Mouse (Mus musculus) MEL (cell line): ENCODE results near the gene Avpr1b. TPM values are rescaled to one million over a fixed set of nuclear protein-coding genes. Genes with fewer than 3 reads are reported as not detected.

Source experiments
- DNase-seq: peaks from one replicate; pipeline ENCODE4 v3.0.0; 2011; ENCODE audit warnings: low read depth, low spot score
- H3K27ac ChIP-seq: 2 replicates; pipeline ENCODE4 v1.5.1; 2012; ENCODE audit warnings: low read depth, mild to moderate bottlenecking, control low read depth, low read length, moderate library complexity; ENCODE audit not compliant: control insufficient read depth
- H3K27me3 ChIP-seq, 2 experiments: fragments of 150-350 bp in 1 of 2; sonication (generic) in 1 of 2; 2 replicates each; pipeline ENCODE4 v1.6.1; 2012; ENCODE audit warnings: low read length in 2 of 2, mild to moderate bottlenecking in 2 of 2, improper control_type of control experiment in 1 of 2, moderate library complexity in 1 of 2; ENCODE audit not compliant: insufficient read depth in 2 of 2, control insufficient read depth in 1 of 2
- H3K36me3 ChIP-seq, 2 experiments: 2 replicates each; pipeline ENCODE4 v1.6.1; 2012 to 2014; ENCODE audit warnings: low read length in 2 of 2, improper control_type of control experiment in 1 of 2, inconsistent platforms in 1 of 2, mild to moderate bottlenecking in 1 of 2; ENCODE audit not compliant: insufficient read depth in 2 of 2, control insufficient read depth in 1 of 2
- H3K4me1 ChIP-seq, 2 experiments: fragments of 150-350 bp in 1 of 2; sonication (generic) in 1 of 2; 2 replicates each; pipeline ENCODE4 v1.6.1; 2012; ENCODE audit warnings: low read length in 2 of 2, improper control_type of control experiment in 1 of 2, mild to moderate bottlenecking in 1 of 2; ENCODE audit not compliant: insufficient read depth in 2 of 2, control insufficient read depth in 1 of 2
- H3K4me3 ChIP-seq, 2 experiments: fragments of 150-350 bp in 1 of 2; sonication (generic) in 1 of 2; 2 replicates each; pipeline ENCODE4 v1.5.1; 2012; ENCODE audit warnings: low read depth in 2 of 2, low read length in 2 of 2, mild to moderate bottlenecking in 2 of 2, moderate library complexity in 2 of 2, control low read depth in 1 of 2, improper control_type of control experiment in 1 of 2; ENCODE audit not compliant: control insufficient read depth in 1 of 2, insufficient read depth in 1 of 2
- H3K79me2 ChIP-seq: 2 replicates; pipeline ENCODE4 v1.6.1; 2012; ENCODE audit warnings: mild to moderate bottlenecking, low read length, moderate library complexity; ENCODE audit not compliant: control insufficient read depth, poor library complexity, insufficient read depth
- H3K9ac ChIP-seq: 2 replicates; pipeline ENCODE4 v1.6.1; 2012; ENCODE audit warnings: low read depth, mild to moderate bottlenecking, control low read depth, low read length, moderate library complexity; ENCODE audit not compliant: control insufficient read depth, poor library complexity, severe bottlenecking
- H3K9me3 ChIP-seq: fragments of 150-350 bp; sonication (generic); replicated peaks from 2 replicates; pipeline ENCODE4 v1.6.1; 2012; ENCODE audit warnings: mild to moderate bottlenecking, low read length, improper control_type of control experiment, moderate library complexity; ENCODE audit not compliant: insufficient read depth
- CHD1 ChIP-seq: IDR thresholded peaks from 2 replicates; pipeline ENCODE4 v1.6.1; 2012; ENCODE audit warnings: low read depth, mild to moderate bottlenecking, inconsistent platforms, low read length, improper control_type of control experiment
- CTCF ChIP-seq, 3 experiments: IDR thresholded peaks in 2 of 3; conservative IDR thresholded peaks in 1 of 3; 2 replicates each; pipeline ENCODE4 v1.5.1; 2011 to 2012; ENCODE audit warnings: low read length in 3 of 3, low read depth in 2 of 3, mild to moderate bottlenecking in 2 of 3, improper control_type of control experiment in 1 of 3, inconsistent platforms in 1 of 3, mixed read lengths in 1 of 3, moderate library complexity in 1 of 3; ENCODE audit not compliant: control insufficient read depth in 1 of 3, insufficient read depth in 1 of 3, poor library complexity in 1 of 3, severe bottlenecking in 1 of 3
- E2F4 ChIP-seq: IDR thresholded peaks from 2 replicates; pipeline ENCODE4 v1.6.1; 2011; ENCODE audit warnings: low read depth, low read length, improper control_type of control experiment, borderline replicate concordance
- ELF1 ChIP-seq: IDR thresholded peaks from 2 replicates; pipeline ENCODE4 v1.6.1; 2014; ENCODE audit warnings: low read depth, mild to moderate bottlenecking, inconsistent platforms, low read length, improper control_type of control experiment, moderate library complexity
- EP300 ChIP-seq, 2 experiments: IDR thresholded peaks; 2 replicates each; pipeline ENCODE4 v1.6.1; 2011; ENCODE audit warnings: improper control_type of control experiment in 2 of 2, low read length in 2 of 2, low read depth in 1 of 2, mild to moderate bottlenecking in 1 of 2
- ETS1 ChIP-seq: IDR thresholded peaks from 2 replicates; pipeline ENCODE4 v1.6.1; 2012; ENCODE audit warnings: low read depth, mild to moderate bottlenecking, inconsistent platforms, low read length, improper control_type of control experiment, moderate library complexity
- GABPA ChIP-seq: IDR thresholded peaks from 2 replicates; pipeline ENCODE4 v1.6.1; 2012; ENCODE audit warnings: low read depth, mild to moderate bottlenecking, inconsistent platforms, low read length, improper control_type of control experiment, moderate library complexity
- HCFC1 ChIP-seq: IDR thresholded peaks from 2 replicates; pipeline ENCODE4 v1.6.1; 2012; ENCODE audit warnings: low read depth, mild to moderate bottlenecking, inconsistent platforms, low read length, improper control_type of control experiment, moderate library complexity
- JUND ChIP-seq: IDR thresholded peaks from 2 replicates; pipeline ENCODE4 v1.6.1; 2011; ENCODE audit warnings: low read depth, mild to moderate bottlenecking, improper control_type of control experiment, low read length
- MAFK ChIP-seq: IDR thresholded peaks from 2 replicates; pipeline ENCODE4 v1.6.1; 2011; ENCODE audit warnings: low read depth, mild to moderate bottlenecking, low read length, improper control_type of control experiment, borderline replicate concordance
- MAX ChIP-seq: IDR thresholded peaks from 2 replicates; pipeline ENCODE4 v1.6.1; 2011; ENCODE audit warnings: low read length, improper control_type of control experiment
- MAZ ChIP-seq: IDR thresholded peaks from 2 replicates; pipeline ENCODE4 v1.6.1; 2012; ENCODE audit warnings: low read depth, mild to moderate bottlenecking, inconsistent platforms, low read length, improper control_type of control experiment
- MEF2A ChIP-seq: IDR thresholded peaks from 2 replicates; pipeline ENCODE4 v1.6.1; 2014; ENCODE audit warnings: low read depth, mild to moderate bottlenecking, inconsistent platforms, low read length, improper control_type of control experiment; ENCODE audit not compliant: poor library complexity, insufficient replicate concordance, severe bottlenecking; ENCODE audit errors: extremely low read depth
- MXI1 ChIP-seq: IDR thresholded peaks from 2 replicates; pipeline ENCODE4 v1.6.1; 2011; ENCODE audit warnings: mild to moderate bottlenecking, low read depth, low read length, improper control_type of control experiment
- MYB ChIP-seq: IDR thresholded peaks from 2 replicates; pipeline ENCODE4 v1.6.1; 2011; ENCODE audit warnings: mild to moderate bottlenecking, low read depth, low read length, improper control_type of control experiment
- NRF1 ChIP-seq: IDR thresholded peaks from 2 replicates; pipeline ENCODE4 v1.6.1; 2014; ENCODE audit warnings: low read depth, mild to moderate bottlenecking, inconsistent platforms, low read length, improper control_type of control experiment, moderate library complexity; ENCODE audit not compliant: poor library complexity, insufficient read depth, severe bottlenecking
- POLR2A ChIP-seq, 2 experiments: IDR thresholded peaks; 2 replicates each; pipeline ENCODE4 v1.6.1; 2011 to 2012; ENCODE audit warnings: low read length in 2 of 2, mild to moderate bottlenecking in 2 of 2, control low read depth in 1 of 2, improper control_type of control experiment in 1 of 2, low read depth in 1 of 2, moderate library complexity in 1 of 2; ENCODE audit not compliant: control insufficient read depth in 1 of 2, insufficient read depth in 1 of 2, poor library complexity in 1 of 2
- RAD21 ChIP-seq: IDR thresholded peaks from 2 replicates; pipeline ENCODE4 v1.6.1; 2011; ENCODE audit warnings: mild to moderate bottlenecking, low read depth, low read length, improper control_type of control experiment
- RCOR1 ChIP-seq: IDR thresholded peaks from 2 replicates; pipeline ENCODE4 v1.6.1; 2012; ENCODE audit warnings: low read depth, mild to moderate bottlenecking, inconsistent platforms, low read length, improper control_type of control experiment
- SIN3A ChIP-seq: IDR thresholded peaks from 2 replicates; pipeline ENCODE4 v1.6.1; 2012; ENCODE audit warnings: low read length, improper control_type of control experiment, inconsistent platforms
- SMC3 ChIP-seq: IDR thresholded peaks from 2 replicates; pipeline ENCODE4 v1.6.1; 2011; ENCODE audit warnings: low read depth, low read length, improper control_type of control experiment
- TBP ChIP-seq: IDR thresholded peaks from 2 replicates; pipeline ENCODE4 v1.8.0; 2011; ENCODE audit warnings: low read depth, low read length, improper control_type of control experiment
- TCF12 ChIP-seq: IDR thresholded peaks from 2 replicates; pipeline ENCODE4 v1.6.1; 2014; ENCODE audit warnings: low read depth, mild to moderate bottlenecking, inconsistent platforms, low read length, improper control_type of control experiment, moderate library complexity
- UBTF ChIP-seq: IDR thresholded peaks from 2 replicates; pipeline ENCODE4 v1.6.1; 2012; ENCODE audit warnings: low read depth, mild to moderate bottlenecking, inconsistent platforms, low read length, improper control_type of control experiment, moderate library complexity, borderline replicate concordance; ENCODE audit not compliant: insufficient read depth
- USF1 ChIP-seq: IDR thresholded peaks from 2 replicates; pipeline ENCODE4 v1.6.1; 2014; ENCODE audit warnings: low read depth, mild to moderate bottlenecking, inconsistent platforms, low read length, improper control_type of control experiment, moderate library complexity
- USF2 ChIP-seq, 2 experiments: IDR thresholded peaks; 2 replicates each; pipeline ENCODE4 v1.6.1; 2011 to 2012; ENCODE audit warnings: improper control_type of control experiment in 2 of 2, low read length in 2 of 2, borderline replicate concordance in 1 of 2, inconsistent platforms in 1 of 2, low read depth in 1 of 2, mild to moderate bottlenecking in 1 of 2; ENCODE audit not compliant: insufficient read depth in 1 of 2
- ZC3H11A ChIP-seq: IDR thresholded peaks from 2 replicates; pipeline ENCODE4 v1.6.1; 2012; ENCODE audit warnings: low read depth, mild to moderate bottlenecking, inconsistent platforms, low read length, improper control_type of control experiment
- ZKSCAN1 ChIP-seq: IDR thresholded peaks from 2 replicates; pipeline ENCODE4 v1.6.1; 2012; ENCODE audit warnings: low read depth, mild to moderate bottlenecking, inconsistent platforms, low read length, improper control_type of control experiment, moderate library complexity
- ZMIZ1 ChIP-seq: IDR thresholded peaks from 2 replicates; pipeline ENCODE4 v1.6.1; 2012; ENCODE audit warnings: low read depth, mild to moderate bottlenecking, inconsistent platforms, low read length, improper control_type of control experiment, moderate library complexity
- polyA plus RNA-seq, 2 experiments: library from polyadenylated mRNA; stranded (reverse) in 1 of 2; unstranded in 1 of 2; fragments of >175 nt in 1 of 2; fragments of >200 nt in 1 of 2; gene quantifications; 2 replicates each; pipeline versions ENCODE4 v1.2.1 to v1.2.4; 2012; ENCODE audit warnings: low replicate concordance in 2 of 2, low read depth in 1 of 2; ENCODE audit not compliant: insufficient read length in 2 of 2, insufficient read depth in 1 of 2, missing spikeins in 1 of 2
- total RNA-seq: library from RNA; depleted of rRNA; stranded (reverse); fragments of 300-350 nt; gene quantifications from 2 replicates; pipeline ENCODE4 v1.2.3, GENCODE M21; 2012

The Avpr1b gene
- total and polyA plus RNA-seq, 3 experiments = not detected

DNA sequence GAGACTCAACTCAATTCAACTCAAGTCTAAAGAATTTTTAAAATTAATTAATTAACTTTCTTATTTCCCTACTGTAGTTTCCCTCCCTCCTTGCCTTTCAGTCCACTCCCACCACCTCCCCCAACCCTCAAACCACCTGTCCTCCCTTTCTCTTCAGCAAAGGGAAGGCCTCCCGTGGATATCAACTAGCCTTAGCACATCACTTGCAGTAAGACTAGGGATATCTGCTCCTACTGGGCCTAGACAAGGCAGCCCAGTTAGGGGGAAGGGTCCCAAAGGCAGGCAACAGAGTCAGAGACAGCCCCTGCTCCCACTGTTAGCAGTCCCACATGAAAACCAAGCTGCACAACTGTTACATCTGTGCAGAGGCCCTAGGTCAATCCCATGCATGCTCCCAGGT, 17.1 kb downstream of the Avpr1b start:
- Histone ChIP-seq H3K4me1 (peaks cover 5 to 23% of the 10 kb centered on the region in 2 experiments), H3K36me3 (peaks cover 0 to 18% of the 10 kb centered on the region in 2 experiments; a peak in 2 of 4 replicates), H3K79me2 (no peaks in the 10 kb centered on the region), H3K9ac (peak overlapping the region; percentile 20; the same call in 1 of the 2 replicates), H3K9me3 (no peaks in the 10 kb centered on the region), H3K27me3 (no peaks in the 10 kb centered on the region; a peak in 1 of 4 replicates), H3K27ac (peak overlapping the region; percentile 84), H3K4me3 (no peak overlapping the region)
- peak; percentile 20; the same call in 1 of the 2 replicates for TF ChIP-seq MAX
- no peak for TF ChIP-seq UBTF
- no peak for DNase-seq

DNA sequence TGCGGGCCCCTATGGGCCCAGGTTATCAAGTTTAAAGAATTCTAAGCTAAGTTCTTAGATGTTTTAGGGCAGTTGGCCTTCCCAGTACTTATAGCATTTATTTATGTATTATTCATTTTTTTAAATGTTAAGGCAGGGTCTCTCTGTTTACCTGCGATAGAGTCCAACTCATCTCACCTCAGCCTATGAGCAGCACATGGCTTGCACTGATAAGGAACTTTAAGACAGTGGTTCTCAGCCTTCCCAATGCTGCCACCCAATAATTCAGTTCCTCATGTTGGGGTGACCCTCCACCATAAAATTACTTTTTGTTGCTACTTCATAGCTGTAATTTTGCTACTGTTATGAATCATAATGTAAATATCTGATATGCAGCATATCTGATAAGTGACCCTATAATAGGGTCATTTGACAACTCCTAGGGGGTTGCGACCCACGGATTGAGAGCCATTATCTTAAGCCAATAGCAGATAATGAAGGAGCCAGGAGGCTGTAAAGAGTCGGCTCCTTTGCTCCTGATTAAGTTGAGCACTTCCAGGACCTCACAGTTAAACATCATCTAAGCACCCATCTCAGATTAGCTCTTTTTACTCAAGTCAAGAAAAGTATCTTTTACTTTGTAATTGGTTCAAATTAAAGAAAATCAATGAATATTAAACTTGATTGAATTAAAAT, 17.6 kb downstream of the Avpr1b start:
- Histone ChIP-seq H3K27me3 (0 out of 4 replicates have a peak, but pooled peaks cover 0 to 1% of the 10 kb centered on the region in 2 experiments), H3K4me1 (peaks cover 5 to 23% of the 10 kb centered on the region in 2 experiments), H3K27ac (peak overlapping the region; percentile 84), H3K36me3 (peaks cover 0 to 18% of the 10 kb centered on the region in 2 experiments; a peak in 2 of 4 replicates), H3K9me3 (no peaks in the 10 kb centered on the region), H3K79me2 (no peaks in the 10 kb centered on the region), H3K9ac (peak overlapping the region; percentile 20; the same call in 1 of the 2 replicates), H3K4me3 (no peak overlapping the region)
- DNase-seq = peak; percentile 87
- TF ChIP-seq ZMIZ1 = no peak
- no peak for TF ChIP-seq RAD21
- TF ChIP-seq CTCF (IDR thresholded peaks at IDR 0.05 in 2 of 3, conservative IDR thresholded peaks at IDR 0.05 in 1 of 3; ENCODE audit: control insufficient read depth in 1 of 3, insufficient read depth in 1 of 3, low read depth in 2 of 3, low read length in 3 of 3, poor library complexity in 1 of 3, severe bottlenecking in 1 of 3) = no peak
- TF ChIP-seq HCFC1 = no peak
- TF ChIP-seq SMC3 = no peak
- TF ChIP-seq ZKSCAN1 = no peak
- TF ChIP-seq CHD1 = no peak
- TF ChIP-seq TBP = 0 out of 2 replicates have a peak, but pooled peaks have one; percentile 18
- TF ChIP-seq SIN3A = peak; percentile 57
- 0 out of 2 replicates have a peak, but pooled peaks have one; percentile 34 for TF ChIP-seq MAX
- TF ChIP-seq MYB = no peak
- no peak for TF ChIP-seq POLR2A (IDR thresholded peaks at IDR 0.05; ENCODE audit: control insufficient read depth in 1 of 2, insufficient read depth in 1 of 2, low read depth in 1 of 2, low read length in 2 of 2, poor library complexity in 1 of 2)
- TF ChIP-seq MAZ = no peak; the same call in 1 of the 2 replicates
- no peak for TF ChIP-seq MAFK
- TF ChIP-seq JUND = no peak
- peak; percentile 96 for TF ChIP-seq TCF12
- peak; percentile 62 for TF ChIP-seq MXI1
- peak; percentile 66; the same call in 1 of the 2 replicates for TF ChIP-seq RCOR1
- TF ChIP-seq MEF2A = no peak
- no peak for TF ChIP-seq NRF1
- peak; percentile 91 to 95 for TF ChIP-seq EP300 (IDR thresholded peaks at IDR 0.05; ENCODE audit: low read depth in 1 of 2, low read length in 2 of 2)
- no peak for TF ChIP-seq ZC3H11A
- no peak for TF ChIP-seq E2F4
- TF ChIP-seq ELF1 = 0 out of 2 replicates have a peak, but pooled peaks have one; percentile 11
- peak; percentile 67; the same call in 1 of the 2 replicates for TF ChIP-seq ETS1
- no peak for TF ChIP-seq USF2 (IDR thresholded peaks at IDR 0.05; ENCODE audit: borderline replicate concordance in 1 of 2, insufficient read depth in 1 of 2, low read depth in 1 of 2, low read length in 2 of 2)
- no peak for TF ChIP-seq UBTF
- no peak for TF ChIP-seq GABPA
- no peak for TF ChIP-seq USF1
